Mouse (Mus musculus) central nervous system, embryonic 18 days (tissue): ENCODE results near the gene Lypd6. TPM values are rescaled to one million over a fixed set of nuclear protein-coding genes. Genes with fewer than 3 reads are reported as not detected.

Experiments
- polyA plus RNA-seq: library from polyadenylated mRNA; depleted of rRNA; stranded (reverse); fragments of >200 nt; gene quantifications from 2 replicates; pipeline ENCODE4 v1.2.3, GENCODE M21; 2012; rRNA removed

Lypd6 gene
- 10.1 and 10.3 TPM in 2 replicates for polyA plus RNA-seq

DNA sequence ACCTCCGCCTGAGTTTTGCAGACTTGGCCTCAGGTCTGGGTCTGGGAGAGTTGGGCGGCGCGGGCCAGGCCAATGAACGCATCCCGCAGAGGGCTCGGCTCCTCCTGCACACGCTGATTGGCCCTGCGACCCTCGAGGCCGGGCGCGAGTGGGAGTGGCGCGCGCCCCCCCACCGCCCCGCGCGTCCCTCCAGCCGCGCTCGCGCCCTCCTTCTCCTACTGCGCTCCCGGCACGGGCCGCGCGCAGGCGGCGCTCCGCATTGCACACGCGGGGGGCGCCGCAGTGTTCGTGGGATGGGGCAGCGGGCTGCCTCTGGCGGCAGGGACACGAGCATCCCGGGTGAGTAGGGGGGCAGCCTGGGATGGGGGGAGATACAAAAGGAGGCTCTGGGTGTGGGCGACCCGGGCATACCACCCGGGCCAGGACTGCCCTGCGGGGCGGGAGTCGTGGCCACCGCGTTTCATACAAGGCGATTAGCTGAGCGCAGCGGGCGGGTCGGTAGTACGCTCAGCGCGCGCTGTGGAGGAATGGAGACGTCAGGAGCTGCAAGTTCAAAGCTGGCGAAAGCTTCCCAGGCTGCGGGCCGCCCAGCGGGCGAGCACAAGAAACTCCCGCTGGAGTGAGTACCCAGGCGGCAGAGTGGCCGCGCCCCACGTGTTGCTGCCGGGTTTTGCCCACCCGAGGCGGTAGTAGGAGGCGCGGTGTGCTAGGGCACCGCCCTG is at the start of gene Lypd6:
TSS of gene Lypd6 (plus strand) at position 184 of the 722 bp plus-strand sequence.

Other genes starting within 250 kb of the Lypd6 start
- gene Mmadhc, start 230.4 kb downstream of the Lypd6 start, polyA plus RNA-seq = 82.5 and 91.1 TPM in 2 replicates